Mouse (Mus musculus) monocyte, adult 59 days (primary cell): ENCODE results near the gene Lamc1. TPM values are rescaled to one million over a fixed set of nuclear protein-coding genes. Genes with fewer than 3 reads are reported as not detected.

ENCODE experiments used
- total RNA-seq, 2 experiments: library from RNA; stranded (reverse); gene quantifications; one replicate each; pipeline ENCODE4 v1.2.4; 2023

The Lamc1 gene
- total RNA-seq: 1 to 10 TPM; 1.1 TPM

DNA sequence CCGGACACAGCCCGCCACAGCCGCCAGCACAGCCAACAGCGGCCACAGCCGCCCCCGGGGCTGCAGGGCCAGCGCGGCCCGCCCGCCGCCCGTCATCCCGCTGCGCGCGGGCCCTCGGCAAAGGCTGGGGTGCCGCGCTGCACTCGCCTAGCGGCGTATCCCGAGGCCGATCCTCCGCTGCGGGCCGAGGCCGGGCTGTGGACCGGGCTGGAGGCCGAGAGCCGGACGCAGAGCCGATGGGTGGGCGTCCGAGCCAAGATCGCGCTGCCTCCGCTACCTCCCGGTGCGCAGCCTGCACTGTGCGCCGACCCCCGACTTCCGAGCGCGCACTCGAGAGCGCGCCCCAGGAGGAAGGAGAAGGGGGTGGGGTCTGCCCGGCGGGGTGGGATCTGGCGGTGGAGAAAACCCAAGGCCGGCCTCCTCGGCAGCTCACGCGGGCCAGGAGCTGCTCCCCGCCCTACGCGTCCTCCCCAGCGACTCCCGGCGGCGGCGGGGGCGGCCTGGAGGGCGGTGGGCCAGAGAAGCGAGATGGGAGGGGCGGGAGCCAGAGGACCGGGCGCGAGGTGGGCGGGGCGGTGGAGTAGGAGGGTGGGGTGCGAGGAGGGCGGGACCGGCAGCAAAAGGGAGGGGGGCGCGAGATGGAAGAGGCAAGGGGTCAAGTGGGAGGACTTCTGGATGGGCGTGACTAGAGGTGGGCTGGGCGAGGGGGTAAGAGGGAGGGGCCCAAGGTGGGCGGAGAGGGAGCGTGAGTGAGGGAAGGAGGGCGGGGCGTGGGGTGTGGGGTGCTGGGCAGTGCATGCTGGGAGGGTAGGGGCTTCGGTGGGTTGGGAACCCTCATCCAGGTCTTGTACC, at the start of gene Lamc1:
Lamc1 (minus strand) TSS at position 343 of the 852 bp plus-strand sequence.

DNA sequence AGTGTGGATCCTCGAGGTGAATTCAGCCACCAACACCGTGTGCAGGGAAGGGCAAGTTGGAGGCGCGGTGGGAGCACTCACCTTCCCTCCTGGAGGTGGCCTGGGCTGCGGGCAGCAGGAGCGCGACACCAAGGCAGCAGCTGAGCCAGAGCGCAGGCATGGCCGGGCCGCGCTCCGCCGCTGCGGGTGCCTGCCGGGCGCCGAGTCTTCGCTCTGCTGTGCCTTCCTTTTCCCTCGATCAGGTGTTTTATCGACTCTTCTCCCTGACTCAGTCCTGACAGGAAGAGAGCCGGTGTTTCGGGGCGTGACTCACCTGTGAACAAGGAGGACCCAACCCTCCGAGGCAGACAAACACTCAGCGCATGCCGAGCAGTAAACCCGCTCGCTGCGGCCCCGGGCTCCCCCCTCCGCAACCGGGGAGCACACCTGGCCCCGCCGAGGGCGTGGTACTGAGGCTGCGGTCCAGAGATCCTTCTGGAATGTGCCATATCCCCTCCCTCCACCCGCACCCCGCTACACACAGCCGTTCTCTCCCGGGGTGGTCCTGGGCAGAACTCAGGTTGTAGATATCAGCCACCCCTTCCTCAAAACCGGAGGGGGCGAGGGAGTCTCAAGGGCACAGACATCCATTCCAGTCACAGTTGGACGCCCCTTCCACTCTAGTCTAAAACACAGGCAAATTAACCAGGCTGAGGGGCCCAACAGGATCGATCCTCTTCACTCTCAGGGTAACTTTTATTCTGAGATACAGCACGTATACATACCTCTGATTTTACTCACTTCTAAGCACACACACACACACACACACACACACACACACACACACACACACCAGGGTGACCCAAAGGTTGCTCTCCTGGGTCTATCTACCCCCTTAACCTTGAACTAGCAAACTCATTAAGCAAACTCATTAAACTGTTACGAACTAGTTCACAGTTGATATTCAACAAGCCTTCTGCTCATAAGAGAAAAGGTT, 146.5 kb downstream of the Lamc1 start, which contains the start of gene Lamc2:
Lamc2 (minus strand) TSS at position 620 of the 976 bp plus-strand sequence.

Other genes with a start within 250 kb of the Lamc1 start
- gene Lamc2, start 146.3 kb downstream of the Lamc1 start, total RNA-seq: not detected
- gene Shcbp1l, start 92.4 kb upstream of the Lamc1 start, total RNA-seq: under 1 TPM; 0.29 to 0.94 TPM
- 100 to 1,000 TPM; 132 to 134 TPM for gene Dhx9, start 154.9 kb upstream of the Lamc1 start, total RNA-seq
- 1 to 10 TPM; 5.4 to 6.0 TPM for gene Npl, start 217.3 kb upstream of the Lamc1 start, total RNA-seq